Mouse (Mus musculus) heart, embryonic 15.5 days (tissue): Measurements from ENCODE around the gene Sh2d4b. TPM values are rescaled to one million over a fixed set of nuclear protein-coding genes. Genes with fewer than 3 reads are reported as not detected.

Experiments
- ATAC-seq: fragments of 200-750 bp; cut with Nextera tagmentation; replicated peaks from 2 replicates; pipeline ENCODE4 v1.8.0; 2017; ENCODE audit warnings: low read depth, moderate TSS enrichment; ENCODE audit not compliant: insufficient number of reproducible peaks, insufficient read depth, low FRiP score
- H3K27ac ChIP-seq: fragments of 300-500 bp; sonication (generic); 2 replicates; pipeline ENCODE4 v1.5.1; 2015; ENCODE audit warnings: mild to moderate bottlenecking, inconsistent platforms
- H3K27me3 ChIP-seq: fragments of 300-500 bp; sonication (generic); 2 replicates; pipeline ENCODE4 v1.6.1; 2015; ENCODE audit warnings: inconsistent platforms
- H3K36me3 ChIP-seq: fragments of 300-500 bp; sonication (generic); 2 replicates; pipeline ENCODE4 v1.6.1; 2015; ENCODE audit warnings: mild to moderate bottlenecking, inconsistent platforms
- H3K4me1 ChIP-seq: fragments of 300-500 bp; sonication (generic); replicated peaks from 2 replicates; pipeline ENCODE4 v1.6.1; 2015; ENCODE audit warnings: inconsistent platforms
- H3K4me2 ChIP-seq: fragments of 300-500 bp; sonication (generic); 2 replicates; pipeline ENCODE4 v1.6.1; 2015; ENCODE audit warnings: inconsistent platforms, mild to moderate bottlenecking, moderate library complexity
- H3K4me3 ChIP-seq: fragments of 300-500 bp; sonication (generic); 2 replicates; pipeline ENCODE4 v1.5.1; 2015; ENCODE audit warnings: mild to moderate bottlenecking, inconsistent platforms
- H3K9ac ChIP-seq: fragments of 300-500 bp; sonication (generic); 2 replicates; pipeline ENCODE4 v1.6.1; 2015; ENCODE audit warnings: mild to moderate bottlenecking, inconsistent platforms
- H3K9me3 ChIP-seq: fragments of 300-500 bp; sonication (generic); replicated peaks from 2 replicates; pipeline ENCODE4 v1.6.1; 2016; ENCODE audit warnings: inconsistent platforms
- WGBS: fragments of 180-500 bp; shearing (Covaris S2); methylation state at CpG from one replicate; pipeline ENCODE4 v1.1.7; 2015; ENCODE audit warnings: mixed read lengths; 5-methylcytosine and 5-hydroxymethylcytosine counted together
- polyA plus RNA-seq: library from polyadenylated mRNA; unstranded; fragments of >200 nt; fragmentation: Nextera tagmentation; extraction: Ambion mirVana; gene quantifications from 2 replicates; pipeline ENCODE4 v1.2.1, GENCODE M21; 2015

The Sh2d4b gene
- polyA plus RNA-seq, 1 experiment from 2014 or later: 0.69 TPM

DNA sequence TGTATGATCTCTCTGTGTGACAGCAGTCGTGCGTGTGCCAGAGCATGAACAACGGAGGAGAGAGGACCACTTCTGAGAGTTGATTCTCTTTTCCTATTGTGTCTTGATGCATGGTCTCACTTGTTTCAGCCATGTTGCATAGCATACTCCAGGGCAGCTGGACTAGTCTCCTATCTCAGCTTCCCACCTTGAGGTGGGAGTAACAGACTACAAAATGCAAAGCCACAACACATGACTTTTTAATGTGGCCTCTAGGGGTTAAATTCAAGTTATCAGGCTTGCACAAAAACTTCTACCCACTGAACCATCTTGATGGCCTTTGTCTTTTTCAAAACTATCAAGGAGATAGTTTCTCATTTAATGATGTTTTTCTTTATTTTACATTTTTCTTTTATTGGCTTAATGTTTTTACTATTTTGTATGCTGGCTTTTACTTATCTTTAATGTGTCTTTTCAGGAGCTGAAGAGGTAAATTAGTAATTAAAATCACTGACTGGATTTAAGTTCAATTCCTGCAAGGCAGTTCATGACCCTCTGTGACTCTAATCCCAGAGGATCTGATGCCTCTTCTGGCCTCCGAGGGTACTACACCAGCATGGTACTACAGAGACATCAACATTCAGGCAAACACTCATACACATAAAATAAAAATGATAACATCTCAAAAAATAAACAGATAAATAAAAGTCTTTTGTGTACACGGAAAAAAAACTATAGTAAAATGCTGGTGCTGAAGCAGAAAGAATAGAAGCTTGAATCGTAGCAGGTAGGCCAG, 6.5 kb downstream of the Sh2d4b start:
- H3K4me2 ChIP-seq: no peak overlapping the region
- H3K4me1 ChIP-seq: peaks cover 14% of the 10 kb centered on the region
- no peak overlapping the region for H3K27ac ChIP-seq
- ATAC-seq: no peak
- H3K9ac ChIP-seq: no peak overlapping the region
- WGBS: 77% methylated on average over 6 of the region's 6 CpGs
- no peaks in the 10 kb centered on the region for H3K27me3 ChIP-seq
- no peaks in the 10 kb centered on the region for H3K9me3 ChIP-seq
- H3K36me3 ChIP-seq: no peaks in the 10 kb centered on the region
- no peak overlapping the region for H3K4me3 ChIP-seq

DNA sequence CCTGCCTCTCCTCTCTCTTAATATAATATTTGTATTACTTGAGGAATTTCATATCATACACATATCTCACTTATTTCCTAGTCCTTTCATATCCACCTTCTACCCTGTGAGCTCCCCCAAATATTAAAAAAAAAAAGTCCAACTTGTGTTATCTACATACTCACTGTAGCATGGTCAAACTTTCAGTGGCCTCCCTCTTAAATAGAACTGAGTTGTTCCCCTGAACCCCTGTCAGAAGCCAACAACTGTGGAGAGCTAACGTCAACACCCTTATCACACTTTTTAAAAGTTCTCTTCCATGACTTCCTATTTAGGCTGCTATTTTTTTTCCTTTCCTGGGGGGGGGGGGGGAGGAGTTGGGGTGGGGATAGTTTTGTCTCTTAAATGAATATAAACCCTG, 7.3 kb downstream of the Sh2d4b start:
- Histone ChIP-seq H3K9ac (no peak overlapping the region), H3K27me3 (no peaks in the 10 kb centered on the region), H3K4me3 (no peak overlapping the region), H3K27ac (peak overlapping the region; percentile 40; the same call in 1 of the 2 replicates), H3K4me1 (peaks cover 14% of the 10 kb centered on the region), H3K9me3 (no peaks in the 10 kb centered on the region), H3K36me3 (no peaks in the 10 kb centered on the region), H3K4me2 (peak overlapping the region; percentile 43)
- WGBS: 3% methylated on average over 1 of the region's 1 CpGs
- ATAC-seq: no peak; the same call in 1 of the 2 replicates

DNA sequence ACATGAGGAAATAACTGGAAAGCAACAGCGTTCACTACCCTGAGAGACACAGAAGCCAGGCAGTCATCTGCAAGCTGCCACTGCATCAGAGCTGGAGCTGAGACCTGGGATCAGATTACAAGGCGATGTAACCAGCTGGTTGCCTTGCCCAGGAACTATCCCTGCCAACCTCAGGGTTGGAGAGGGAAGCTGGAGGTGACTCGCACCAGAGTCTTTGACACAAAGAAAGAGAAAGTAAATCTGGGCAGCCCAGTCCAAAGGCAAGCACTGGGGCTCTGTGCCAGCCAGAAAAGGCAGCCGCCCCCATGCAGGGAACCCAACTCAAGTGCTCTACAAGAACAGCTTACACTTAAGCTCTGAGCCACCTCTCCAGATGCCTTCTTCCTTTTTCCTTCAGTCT, 7.8 kb downstream of the Sh2d4b start:
- H3K9me3 ChIP-seq: no peaks in the 10 kb centered on the region
- 0 out of 2 replicates have a peak, but pooled peaks have one; percentile 31 for ATAC-seq
- peaks cover 14% of the 10 kb centered on the region for H3K4me1 ChIP-seq
- no peaks in the 10 kb centered on the region for H3K36me3 ChIP-seq
- H3K4me3 ChIP-seq: no peak overlapping the region
- peak overlapping the region; percentile 43 for H3K4me2 ChIP-seq
- H3K27me3 ChIP-seq: no peaks in the 10 kb centered on the region
- peak overlapping the region; percentile 40; the same call in 1 of the 2 replicates for H3K27ac ChIP-seq
- H3K9ac ChIP-seq: no peak overlapping the region
- 28% methylated on average over 4 of the region's 4 CpGs for WGBS

DNA sequence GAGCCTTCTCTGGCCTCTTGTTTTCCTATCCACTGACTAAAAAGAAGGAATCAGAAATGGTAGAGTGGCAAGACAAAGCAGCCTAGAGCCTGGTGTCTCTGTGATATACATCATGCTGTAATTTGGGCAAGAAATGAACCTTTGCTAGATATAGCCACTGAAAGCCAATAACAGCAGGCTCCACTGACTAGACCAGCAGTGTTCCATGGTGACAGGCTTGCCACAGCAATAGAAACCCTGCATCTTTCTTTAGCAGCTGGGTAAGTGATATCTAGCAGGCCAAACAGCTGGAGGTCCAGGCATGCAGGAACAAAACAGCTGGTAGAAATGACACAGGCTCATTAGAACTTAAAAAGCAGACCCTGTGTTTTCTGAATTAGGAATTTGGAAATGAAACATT, 18.5 kb downstream of the Sh2d4b start:
- Histone ChIP-seq H3K4me1 (no peaks in the 10 kb centered on the region), H3K9ac (no peak overlapping the region), H3K4me3 (no peak overlapping the region), H3K9me3 (no peaks in the 10 kb centered on the region), H3K27ac (no peak overlapping the region), H3K36me3 (no peaks in the 10 kb centered on the region), H3K4me2 (no peak overlapping the region), H3K27me3 (no peaks in the 10 kb centered on the region)
- no peak for ATAC-seq

DNA sequence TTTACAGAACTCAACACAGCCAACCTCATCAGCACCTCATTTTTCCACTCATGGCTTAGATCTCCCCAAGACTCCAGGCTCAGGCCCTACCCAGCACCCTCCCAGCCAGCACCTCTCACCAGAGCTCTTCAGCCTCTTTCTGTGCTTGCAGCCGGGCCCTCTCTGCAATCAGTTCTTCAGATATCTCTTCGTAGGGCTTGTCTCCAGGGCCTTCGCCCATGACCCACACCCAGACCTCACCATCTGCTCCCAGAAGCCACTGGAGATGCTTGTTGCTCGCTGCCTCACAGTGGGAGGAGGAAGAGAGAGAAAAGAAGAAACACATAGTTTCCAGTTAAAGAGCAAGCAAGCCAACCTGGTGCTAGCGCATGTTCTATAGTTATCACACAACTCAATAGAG, 19.1 kb downstream of the Sh2d4b start:
- 76% methylated on average over 5 of the region's 5 CpGs for WGBS
- Histone ChIP-seq H3K36me3 (no peaks in the 10 kb centered on the region), H3K9me3 (no peaks in the 10 kb centered on the region), H3K4me1 (no peaks in the 10 kb centered on the region), H3K4me2 (no peak overlapping the region), H3K27ac (no peak overlapping the region), H3K27me3 (no peaks in the 10 kb centered on the region), H3K9ac (no peak overlapping the region), H3K4me3 (no peak overlapping the region)
- no peak for ATAC-seq

DNA sequence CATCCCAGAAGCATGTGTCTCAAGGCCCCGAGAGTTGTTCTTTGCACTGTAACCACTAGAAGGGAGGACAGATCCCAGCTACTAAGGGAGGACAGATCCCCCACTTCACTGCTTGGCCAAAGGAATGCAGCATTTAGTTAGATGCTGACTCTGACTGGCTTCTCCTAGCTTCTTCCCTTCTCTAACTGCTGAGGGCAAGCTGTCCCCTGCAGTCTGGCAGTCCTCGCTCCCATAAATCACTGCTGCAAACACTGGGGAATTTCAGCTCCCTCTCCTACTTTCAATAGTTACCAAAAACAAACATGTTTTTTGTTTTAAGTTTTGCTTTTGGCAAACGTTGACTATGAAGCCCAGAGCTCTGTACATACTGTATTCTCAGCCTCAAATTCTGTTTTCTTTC, 22.5 kb downstream of the Sh2d4b start:
- Histone ChIP-seq H3K4me1 (no peaks in the 10 kb centered on the region), H3K36me3 (no peaks in the 10 kb centered on the region), H3K4me3 (no peak overlapping the region), H3K4me2 (no peak overlapping the region), H3K27me3 (no peaks in the 10 kb centered on the region), H3K9me3 (no peaks in the 10 kb centered on the region), H3K27ac (no peak overlapping the region), H3K9ac (no peak overlapping the region)
- 62% methylated on average over 3 of the region's 3 CpGs for WGBS
- ATAC-seq: no peak

DNA sequence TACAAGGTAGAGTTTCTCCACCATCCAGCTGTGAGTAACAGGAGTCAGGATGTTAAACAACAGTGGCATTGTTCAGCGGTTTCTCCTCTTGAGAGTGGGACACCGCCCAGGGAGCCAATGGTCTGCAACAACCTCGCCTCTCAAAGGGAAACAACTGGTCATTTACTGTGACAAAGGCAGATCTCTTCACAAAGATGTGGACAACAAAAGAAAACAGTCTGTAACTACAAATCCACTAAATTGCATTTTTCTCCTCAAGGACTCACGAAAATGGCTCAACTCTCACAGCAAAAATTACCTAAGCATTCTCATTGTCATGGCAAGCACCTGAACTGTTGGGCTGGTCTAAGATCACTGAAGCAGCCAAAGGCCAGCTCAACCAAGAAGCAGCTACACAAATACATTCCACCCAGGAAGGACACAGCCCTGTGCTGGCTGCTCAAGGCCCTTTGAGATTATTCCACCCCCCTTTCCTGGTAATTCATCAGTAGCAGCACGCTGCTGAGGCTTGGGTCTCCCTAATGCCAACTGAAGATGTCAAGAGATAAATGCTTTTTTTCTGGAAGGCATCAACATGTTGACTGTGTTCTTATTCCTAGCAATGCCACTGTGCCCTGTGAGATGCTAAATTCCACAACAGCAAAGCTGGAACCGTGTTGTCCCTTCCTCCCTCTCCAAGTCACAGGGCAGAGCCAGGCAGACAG, 28.1 kb downstream of the Sh2d4b start:
- no peak for ATAC-seq
- WGBS: 57% methylated on average over 6 of the region's 6 CpGs

DNA sequence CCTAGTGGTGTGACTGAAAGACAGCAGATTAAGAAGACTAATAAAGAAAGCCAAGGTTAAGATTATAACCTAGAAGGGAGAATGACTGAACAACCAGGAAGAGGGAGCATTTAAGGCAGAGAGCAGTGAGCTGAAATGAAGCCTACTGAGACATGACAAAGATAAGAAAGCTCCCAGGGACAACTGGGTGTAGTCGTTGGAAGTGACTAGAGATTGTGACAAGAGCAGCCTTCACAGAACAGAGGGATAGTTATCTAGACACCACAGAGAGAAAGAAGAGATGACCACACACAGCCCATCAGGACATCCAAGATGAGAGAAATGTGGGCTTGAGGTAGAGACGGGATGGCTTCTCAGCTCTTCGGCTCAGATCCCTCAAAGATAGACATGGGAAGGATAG, 29.4 kb downstream of the Sh2d4b start:
- ATAC-seq: no peak
- Histone ChIP-seq H3K4me2 (no peak overlapping the region), H3K9me3 (no peaks in the 10 kb centered on the region), H3K27me3 (no peaks in the 10 kb centered on the region), H3K4me3 (no peak overlapping the region), H3K9ac (no peak overlapping the region), H3K27ac (no peak overlapping the region), H3K36me3 (no peaks in the 10 kb centered on the region), H3K4me1 (no peaks in the 10 kb centered on the region)
- 56% methylated on average over 3 of the region's 3 CpGs for WGBS

More for the DNA sequence above, 28.1 kb downstream of the Sh2d4b start:
- Histone ChIP-seq H3K4me3 (no peak overlapping the region), H3K27me3 (no peaks in the 10 kb centered on the region), H3K4me2 (no peak overlapping the region), H3K9me3 (no peaks in the 10 kb centered on the region), H3K4me1 (no peaks in the 10 kb centered on the region), H3K27ac (no peak overlapping the region), H3K9ac (no peak overlapping the region), H3K36me3 (no peaks in the 10 kb centered on the region)

DNA sequence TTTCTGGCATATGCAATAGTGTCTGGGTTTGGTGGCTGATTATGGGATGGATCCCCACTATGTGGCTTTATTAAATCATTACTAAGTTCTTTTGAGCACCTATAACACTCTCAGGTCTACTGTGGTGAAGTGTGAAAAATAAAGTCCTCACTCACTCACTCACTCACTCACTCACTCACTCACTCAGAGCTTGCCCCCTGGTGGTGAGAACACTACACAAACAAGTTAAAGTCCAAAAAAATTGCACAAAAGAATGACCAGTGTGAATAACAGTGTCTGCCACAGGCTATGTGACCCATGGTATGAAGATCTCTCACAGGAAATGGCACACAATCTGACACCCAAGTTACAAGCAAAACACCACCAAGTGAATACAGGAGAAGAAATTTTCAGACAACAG, 30.0 kb downstream of the Sh2d4b start:
- ATAC-seq: no peak
- no peak overlapping the region for H3K4me3 ChIP-seq
- no peaks in the 10 kb centered on the region for H3K36me3 ChIP-seq
- H3K4me2 ChIP-seq: no peak overlapping the region
- no peak overlapping the region for H3K27ac ChIP-seq
- no peaks in the 10 kb centered on the region for H3K4me1 ChIP-seq
- H3K27me3 ChIP-seq: no peaks in the 10 kb centered on the region
- no peaks in the 10 kb centered on the region for H3K9me3 ChIP-seq
- no peak overlapping the region for H3K9ac ChIP-seq

DNA sequence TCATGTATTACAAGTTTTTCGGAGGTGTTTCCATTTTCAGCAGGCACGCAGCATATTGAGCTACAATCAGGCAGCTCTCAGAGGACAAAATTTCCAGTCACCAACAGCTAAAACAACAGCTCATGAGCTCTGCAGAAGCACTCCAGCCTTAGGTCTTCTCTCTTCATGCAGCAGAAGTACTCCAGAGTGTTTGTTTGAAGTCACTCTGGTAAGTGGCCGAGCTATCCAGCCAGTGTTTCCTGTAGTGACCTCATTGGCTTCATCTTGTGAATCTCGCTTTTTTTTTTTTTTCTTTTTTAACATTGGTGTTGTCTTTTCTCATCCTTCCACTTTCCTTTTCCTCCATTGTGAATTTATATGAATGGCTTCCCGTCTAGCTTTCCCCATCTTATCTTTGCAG, 40.1 kb downstream of the Sh2d4b start:
- no peak overlapping the region for H3K9ac ChIP-seq
- no peak for ATAC-seq
- H3K4me1 ChIP-seq: no peaks in the 10 kb centered on the region
- no peak overlapping the region for H3K27ac ChIP-seq
- 43% methylated on average over 5 of the region's 5 CpGs for WGBS
- no peaks in the 10 kb centered on the region for H3K9me3 ChIP-seq
- no peaks in the 10 kb centered on the region for H3K27me3 ChIP-seq
- H3K4me3 ChIP-seq: no peak overlapping the region
- H3K36me3 ChIP-seq: no peaks in the 10 kb centered on the region
- no peak overlapping the region for H3K4me2 ChIP-seq

DNA sequence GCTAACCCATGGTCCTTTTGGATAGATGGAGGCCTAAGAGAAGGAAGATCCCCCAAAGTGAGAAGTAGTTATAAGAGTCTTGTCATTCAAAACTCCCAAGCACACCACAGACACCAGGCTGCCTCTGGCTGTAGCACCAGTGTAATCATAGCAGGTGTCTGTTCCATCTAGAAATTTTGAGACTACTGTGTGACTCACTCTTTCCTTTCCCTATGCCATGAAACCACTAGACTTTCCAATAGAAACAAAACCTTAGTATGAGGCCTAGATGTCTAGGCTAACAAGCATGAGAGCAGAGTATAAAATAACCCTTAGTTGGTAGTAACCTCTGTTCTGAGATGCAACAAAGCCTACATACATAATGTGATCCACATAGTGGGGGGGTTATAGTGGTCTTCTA, 55.7 kb downstream of the Sh2d4b start:
- no peaks in the 10 kb centered on the region for H3K36me3 ChIP-seq
- H3K9me3 ChIP-seq: no peaks in the 10 kb centered on the region
- no peak for ATAC-seq
- no peaks in the 10 kb centered on the region for H3K4me1 ChIP-seq
- no peak overlapping the region for H3K27ac ChIP-seq
- no peaks in the 10 kb centered on the region for H3K27me3 ChIP-seq
- H3K4me2 ChIP-seq: no peak overlapping the region
- H3K9ac ChIP-seq: no peak overlapping the region
- no peak overlapping the region for H3K4me3 ChIP-seq

DNA sequence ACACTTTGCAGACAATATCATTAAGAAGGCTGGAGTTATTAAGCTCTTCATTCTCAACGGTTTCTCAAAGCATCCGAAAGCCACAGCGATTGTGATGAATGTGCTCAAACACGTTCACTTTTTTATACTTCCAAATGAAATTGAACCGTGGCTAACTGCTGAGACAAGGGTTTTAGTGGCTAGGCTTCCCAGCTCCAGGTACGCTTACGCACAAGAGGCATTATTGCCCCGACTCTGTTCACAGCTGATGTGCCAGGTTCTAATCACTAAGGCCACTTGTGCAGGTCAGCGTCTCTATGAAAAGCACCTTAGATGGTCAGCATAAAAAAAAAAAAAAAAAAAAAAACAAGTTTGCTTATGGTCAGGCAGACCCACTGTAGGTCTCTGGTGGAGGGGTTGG, 62.6 kb downstream of the Sh2d4b start:
- Histone ChIP-seq H3K4me3 (no peak overlapping the region), H3K36me3 (no peaks in the 10 kb centered on the region), H3K9ac (no peak overlapping the region), H3K4me1 (no peaks in the 10 kb centered on the region), H3K27ac (no peak overlapping the region), H3K9me3 (no peaks in the 10 kb centered on the region), H3K4me2 (no peak overlapping the region), H3K27me3 (no peaks in the 10 kb centered on the region)
- 84% methylated on average over 9 of the region's 9 CpGs for WGBS
- ATAC-seq: no peak
